Mouse (Mus musculus) lung, postnatal 0 days (tissue): Measurements from ENCODE around the gene D16Ertd472e. TPM values are rescaled to one million over a fixed set of nuclear protein-coding genes. Genes with fewer than 3 reads are reported as not detected.
A peak's percentile ranks its signal among the peaks of the same experiment; 100 is the strongest.

ENCODE experiments used
- ATAC-seq: fragments of 200-750 bp; cut with Nextera tagmentation; 2 replicates; pipeline ENCODE4 v1.8.0; 2017; ENCODE audit warnings: moderate library complexity
- DNase-seq: peaks from one replicate; pipeline ENCODE4 v3.0.0-alpha.2; 2016; ENCODE audit warnings: low spot score
- H3K27ac ChIP-seq: fragments of 300-500 bp; sonication (generic); 2 replicates; pipeline ENCODE4 v1.5.1; 2014; ENCODE audit warnings: antibody characterized with exemption, mild to moderate bottlenecking, low read length, mixed read lengths
- H3K27me3 ChIP-seq: fragments of 300-500 bp; sonication (generic); replicated peaks from 2 replicates; pipeline ENCODE4 v1.6.1; 2014; ENCODE audit warnings: low read length, mixed read lengths; ENCODE audit not compliant: insufficient read depth
- H3K36me3 ChIP-seq: fragments of 300-500 bp; sonication (generic); 2 replicates; pipeline ENCODE4 v1.6.1; 2014; ENCODE audit warnings: low read length, mixed read lengths; ENCODE audit not compliant: insufficient read depth
- H3K4me1 ChIP-seq: fragments of 300-500 bp; sonication (generic); 2 replicates; pipeline ENCODE4 v1.6.1; 2014; ENCODE audit warnings: antibody characterized with exemption, low read depth, low read length, mixed read lengths; ENCODE audit not compliant: insufficient read depth
- H3K4me2 ChIP-seq: fragments of 300-500 bp; sonication (generic); replicated peaks from 2 replicates; pipeline ENCODE4 v1.6.1; 2014; ENCODE audit warnings: low read depth, mild to moderate bottlenecking, low read length, moderate library complexity, mixed read lengths
- H3K4me3 ChIP-seq: fragments of 300-500 bp; sonication (generic); 2 replicates; pipeline ENCODE4 v1.5.1; 2014; ENCODE audit warnings: low read depth, low read length
- H3K9ac ChIP-seq: fragments of 300-500 bp; sonication (generic); replicated peaks from 2 replicates; pipeline ENCODE4 v1.6.1; 2014; ENCODE audit warnings: low read depth, mild to moderate bottlenecking
- H3K9me3 ChIP-seq: fragments of 300-500 bp; sonication (generic); 2 replicates; pipeline ENCODE4 v1.6.1; 2016; ENCODE audit warnings: low read length, mixed read lengths
- CTCF ChIP-seq: IDR thresholded peaks from 2 replicates; pipeline ENCODE4 v1.5.1; 2016; ENCODE audit warnings: antibody characterized with exemption, mild to moderate bottlenecking
- EP300 ChIP-seq: IDR thresholded peaks from 2 replicates; pipeline ENCODE4 v1.6.1; 2016; ENCODE audit warnings: antibody characterized with exemption, mild to moderate bottlenecking, control low read depth
- WGBS: fragments of 180-500 bp; shearing (Covaris S2); extraction: QIAGEN DNeasy Blood & Tissue Kit; methylation state at CpG from one replicate; pipeline ENCODE4 v1.1.7; 2014; 5-methylcytosine and 5-hydroxymethylcytosine counted together
- polyA plus RNA-seq: library from polyadenylated mRNA; unstranded; fragments of >200 nt; fragmentation: Nextera tagmentation; extraction: Ambion mirVana; gene quantifications from 2 replicates; pipeline ENCODE4 v1.2.1, GENCODE M21; 2015

The D16Ertd472e gene
- polyA plus RNA-seq, 1 experiment from 2014 or later, result 12.3 TPM

- Histone ChIP-seq H3K27ac (no peak overlapping the region), H3K9ac (no peak overlapping the region), H3K4me1 (no peaks in the 10 kb centered on the region), H3K4me3 (no peak overlapping the region), H3K9me3 (no peaks in the 10 kb centered on the region), H3K36me3 (no peaks in the 10 kb centered on the region), H3K4me2 (no peak overlapping the region), H3K27me3 (no peaks in the 10 kb centered on the region)
- TF ChIP-seq EP300, result 0 out of 2 replicates have a peak, but pooled peaks have one; percentile 18
- TF ChIP-seq CTCF, result no peak
- ATAC-seq, result no peak
- DNase-seq, result no peak
- 20% methylated on average over 2 of the region's 2 CpGs for WGBS
Observed at GRCm38 (mm10) chr16:78596381-78596780, 19.9 kb upstream of the D16Ertd472e start.

- Histone ChIP-seq H3K9ac (no peak overlapping the region), H3K4me3 (no peak overlapping the region), H3K4me1 (no peaks in the 10 kb centered on the region), H3K27ac (no peak overlapping the region), H3K27me3 (no peaks in the 10 kb centered on the region), H3K9me3 (no peaks in the 10 kb centered on the region), H3K36me3 (no peaks in the 10 kb centered on the region), H3K4me2 (no peak overlapping the region)
- no peak for TF ChIP-seq CTCF
- TF ChIP-seq EP300, result no peak
- no peak for DNase-seq
- no peak for ATAC-seq
- WGBS, result 91% methylated on average over 7 of the region's 7 CpGs
Observed at GRCm38 (mm10) chr16:78595821-78596220, 19.3 kb upstream of the D16Ertd472e start.

GRCm38 (mm10) chr16:78594154-78594553 is 17.6 kb upstream of the D16Ertd472e start:
- no peak for ATAC-seq
- Histone ChIP-seq H3K27me3 (no peaks in the 10 kb centered on the region), H3K36me3 (no peaks in the 10 kb centered on the region), H3K9ac (no peak overlapping the region), H3K4me2 (no peak overlapping the region), H3K9me3 (no peaks in the 10 kb centered on the region), H3K27ac (no peak overlapping the region), H3K4me3 (no peak overlapping the region), H3K4me1 (no peaks in the 10 kb centered on the region)
- TF ChIP-seq EP300 (peak; percentile 62), CTCF (no peak)
- WGBS, result 42% methylated on average over 3 of the region's 3 CpGs
- DNase-seq, result peak; percentile 32

GRCm38 (mm10) chr16:78591130-78591529 is 14.6 kb upstream of the D16Ertd472e start:
- DNase-seq, result no peak
- WGBS, result 72% methylated on average over 6 of the region's 6 CpGs
- Histone ChIP-seq H3K4me3 (no peak overlapping the region), H3K4me2 (no peak overlapping the region), H3K4me1 (no peaks in the 10 kb centered on the region), H3K27me3 (no peaks in the 10 kb centered on the region), H3K9ac (no peak overlapping the region), H3K9me3 (no peaks in the 10 kb centered on the region), H3K36me3 (no peaks in the 10 kb centered on the region), H3K27ac (no peak overlapping the region)
- TF ChIP-seq CTCF (no peak), EP300 (no peak)
- no peak for ATAC-seq

GRCm38 (mm10) chr16:78588821-78589220 is 12.3 kb upstream of the D16Ertd472e start:
- DNase-seq (no peak), ATAC-seq (no peak)
- no peak overlapping the region for H3K4me3 ChIP-seq
- TF ChIP-seq EP300 (no peak), CTCF (no peak)
- H3K36me3 ChIP-seq, result no peaks in the 10 kb centered on the region
- no peak overlapping the region for H3K9ac ChIP-seq
- H3K27ac ChIP-seq, result no peak overlapping the region
- no peaks in the 10 kb centered on the region for H3K27me3 ChIP-seq
- H3K4me2 ChIP-seq, result no peak overlapping the region
- no peaks in the 10 kb centered on the region for H3K4me1 ChIP-seq
- 78% methylated on average over 2 of the region's 2 CpGs for WGBS
- no peaks in the 10 kb centered on the region for H3K9me3 ChIP-seq

- TF ChIP-seq EP300, result no peak
- no peak for TF ChIP-seq CTCF
- no peaks in the 10 kb centered on the region for H3K9me3 ChIP-seq
- DNase-seq, result no peak
Observed at GRCm38 (mm10) chr16:78586621-78587020, 10.1 kb upstream of the D16Ertd472e start.

More at GRCm38 (mm10) chr16:78586621-78587020, 10.1 kb upstream of the D16Ertd472e start:
- Histone ChIP-seq H3K4me3 (no peak overlapping the region), H3K36me3 (no peaks in the 10 kb centered on the region), H3K4me1 (no peaks in the 10 kb centered on the region), H3K27ac (no peak overlapping the region), H3K9ac (no peak overlapping the region), H3K27me3 (no peaks in the 10 kb centered on the region), H3K4me2 (no peak overlapping the region)
- WGBS, result 69% methylated on average over 7 of the region's 7 CpGs
- no peak for ATAC-seq
